ENCODE assay signal across 10 mouse cellular contexts in genomic region chr16:91841026-91841630, GRCm38 (mm10).
DNase-seq lines count a peak whose midpoint lies in the region; ATAC-seq and TF ChIP-seq lines count a peak whose summit lies in the region.
"Had no signal": no experiment of that assay in that cellular context is flagged by ENCODE, and none has a peak within 500 bp of the region (broad histone marks: within the 10 kb centered on the region; RNA-seq: fewer than 3 reads in every experiment).

No protein-coding gene starts in this region.

- peaks cover 4% of the 10 kb centered on the region; the same call in 1 of the 2 replicates for H3K4me1 ChIP-seq in kidney, postnatal 0 days (replicated peaks; ENCODE audit: insufficient read depth, low read length)
- peaks cover 10% of the 10 kb centered on the region; the same call in 1 of the 2 replicates for H3K4me1 ChIP-seq in hindbrain, embryonic 14.5 days (replicated peaks; ENCODE audit: control insufficient read depth, insufficient read depth, low read length)

- H3K9ac ChIP-seq in kidney, postnatal 0 days (ENCODE audit: low read depth, low read length): no peak overlapping the region
- no peak overlapping the region for H3K9ac ChIP-seq in hindbrain, embryonic 14.5 days

- H3K4me2 ChIP-seq in kidney, postnatal 0 days (ENCODE audit: low read length): no peak overlapping the region
- H3K4me2 ChIP-seq in hindbrain, embryonic 14.5 days (replicated peaks): no peak overlapping the region

- no peak for ATAC-seq in kidney, postnatal 0 days (replicated peaks; ENCODE audit: low FRiP score, low read depth)
- no peak for ATAC-seq in hindbrain, embryonic 14.5 days (ENCODE audit: low FRiP score)

- H3K36me3 ChIP-seq in kidney, postnatal 0 days (ENCODE audit: insufficient read depth, low read length): 0 out of 2 replicates have a peak, but pooled peaks cover 4% of the 10 kb centered on the region
- peaks cover 72% of the 10 kb centered on the region for H3K36me3 ChIP-seq in hindbrain, embryonic 14.5 days (replicated peaks; ENCODE audit: control insufficient read depth, insufficient read depth)

- no peak for TF ChIP-seq CTCF in kidney, postnatal 0 days (IDR thresholded peaks at IDR 0.05; ENCODE audit: low read depth)
- TF ChIP-seq CTCF in left cerebral cortex, adult 2 months (IDR thresholded peaks at IDR 0.05): no peak

- WGBS in kidney, postnatal 0 days: 67% methylated on average over 14 of the region's 14 CpGs
- 87% methylated on average over 14 of the region's 14 CpGs for WGBS in hindbrain, embryonic 14.5 days

- no peak overlapping the region for H3K4me3 ChIP-seq in kidney, postnatal 0 days (replicated peaks; ENCODE audit: low read depth, low read length)
- H3K4me3 ChIP-seq in hindbrain, embryonic 14.5 days (replicated peaks; ENCODE audit: low read length): no peak overlapping the region
- no peak overlapping the region for H3K4me3 ChIP-seq in left cerebral cortex, adult 2 months
- H3K4me3 ChIP-seq: megakaryocyte, embryonic 14.5 days had no signal

- H3K27me3 ChIP-seq in kidney, postnatal 0 days (ENCODE audit: insufficient read depth, low read length): no peaks in the 10 kb centered on the region
- H3K27me3 ChIP-seq in hindbrain, embryonic 14.5 days (ENCODE audit: control insufficient read depth, insufficient read depth, low read length): no peaks in the 10 kb centered on the region

- H3K9me3 ChIP-seq in kidney, postnatal 0 days (replicated peaks; ENCODE audit: low read length): no peaks in the 10 kb centered on the region
- H3K9me3 ChIP-seq in hindbrain, embryonic 14.5 days (ENCODE audit: control insufficient read depth, low read length): no peaks in the 10 kb centered on the region
- H3K9me3 ChIP-seq: megakaryocyte, embryonic 14.5 days had no signal

- DNase-seq in kidney, postnatal 0 days (ENCODE audit: low spot score): no peak
- no peak for DNase-seq in kidney, adult 9 months
- DNase-seq in adipocyte (ENCODE audit: low spot score): peak; percentile 44
- peak; percentile 60 for DNase-seq in heart, adult 8-10 months (ENCODE audit: low spot score)
- DNase-seq in lung, postnatal 4 days: peak; percentile 31 to 74
- DNase-seq in hindbrain, embryonic 14.5 days (ENCODE audit: low spot score): no peak
- no peak for DNase-seq in adrenal gland, adult 18-20 months (ENCODE audit: low spot score in 2 of 2)
- no peak for DNase-seq in left cerebral cortex, adult 2 months (ENCODE audit: extremely low spot score in 1 of 2, low spot score in 2 of 2)
- DNase-seq: right cerebral cortex, adult 18-20 months had no signal

- 0 out of 2 replicates have a peak overlapping the region, but pooled peaks have one; percentile 25 for H3K27ac ChIP-seq in kidney, postnatal 0 days
- no peak overlapping the region for H3K27ac ChIP-seq in hindbrain, embryonic 14.5 days
- H3K27ac ChIP-seq in left cerebral cortex, adult 2 months: no peak overlapping the region

- intact Hi-C loops in left cerebral cortex, adult 2 months (cut with DNase I): no loop called here

Comparison
In these comparisons a context has a peak if more than half of its experiments do, and no peak if none do; other contexts are left out.
1. DNase-seq: peak in adipocyte (single experiment), heart, adult 8-10 months (single experiment) and lung, postnatal 4 days (2 of 2); none in kidney, postnatal 0 days (single experiment), kidney, adult 9 months (single experiment), hindbrain, embryonic 14.5 days (single experiment), adrenal gland, adult 18-20 months (0 of 2) and left cerebral cortex, adult 2 months (0 of 2).